Mouse (Mus musculus) fat pad, adult 2 months (tissue): ENCODE measurements around the gene 1700001J03Rik.
"Not testable (repeated sequence)": the region's sequence is repeated elsewhere in the genome, so short reads cannot be mapped to it uniquely, and the experiment has no call there.

Experiments
- DNase-seq: peaks from one replicate; pipeline ENCODE4 v3.0.0-alpha.2; 2011; ENCODE audit warnings: low read depth, low spot score; ENCODE audit errors: extremely low read depth

Gene 1700001J03Rik

GRCm38 (mm10) chr5:146188712-146189111, 3.6 kb upstream of the 1700001J03Rik start:
- DNase-seq: no peak

- no peak for DNase-seq
Observed at GRCm38 (mm10) chr5:146188144-146188543, 3.0 kb upstream of the 1700001J03Rik start.

- not testable (repeated sequence) for DNase-seq
Observed at GRCm38 (mm10) chr5:146187441-146187840, 2.3 kb upstream of the 1700001J03Rik start.

GRCm38 (mm10) chr5:146172744-146173143, 12.4 kb downstream of the 1700001J03Rik start:
- DNase-seq: not testable (repeated sequence)

GRCm38 (mm10) chr5:146170621-146171020, 14.5 kb downstream of the 1700001J03Rik start, which contains the start of gene Gm6309:
TSS of gene Gm6309 (minus strand) at chr5:146170721.
- DNase-seq: not testable (repeated sequence)

- not testable (repeated sequence) for DNase-seq
Observed at GRCm38 (mm10) chr5:146160439-146160838, 24.7 kb downstream of the 1700001J03Rik start, which contains the start of gene Gm5565. TSS of gene Gm5565 (minus strand) at chr5:146160539.

- DNase-seq: not testable (repeated sequence)
Observed at GRCm38 (mm10) chr5:146158326-146158725, 26.8 kb downstream of the 1700001J03Rik start.

GRCm38 (mm10) chr5:146150454-146150853, 34.6 kb downstream of the 1700001J03Rik start:
- DNase-seq: no peak

- DNase-seq: no peak
Observed at GRCm38 (mm10) chr5:146147903-146148302, 37.2 kb downstream of the 1700001J03Rik start.
